Mouse (Mus musculus) kidney, postnatal 14 days (tissue): ENCODE data around the gene Banf1.
"Not testable (repeated sequence)": the region's sequence is repeated elsewhere in the genome, so short reads cannot be mapped to it uniquely, and the experiment has no call there.

Experiments
- DNase-seq: peaks from one replicate; pipeline ENCODE4 v3.0.0; 2022; ENCODE audit warnings: mixed read lengths

Gene Banf1

DNA sequence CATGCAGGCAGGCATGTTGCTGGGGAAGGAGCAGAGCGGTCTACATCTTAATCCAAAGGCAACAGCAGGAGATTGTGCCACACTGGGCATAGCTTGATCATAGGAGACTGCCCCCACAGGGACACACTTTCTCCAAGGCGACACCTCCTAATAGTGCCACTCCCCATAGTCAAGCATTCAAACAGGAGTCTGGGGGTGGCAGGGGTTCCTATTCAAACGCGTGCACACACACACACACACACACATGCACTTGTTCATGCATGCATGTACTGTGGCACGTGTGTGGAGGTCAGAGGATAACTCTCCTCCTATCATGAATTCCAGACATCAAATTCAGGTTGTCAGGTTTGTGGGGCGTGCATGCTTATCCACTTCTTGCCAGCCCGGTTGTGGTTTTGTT, 5.8 kb upstream of the Banf1 start:
- DNase-seq: no peak

- no peak for DNase-seq
Observed at GRCm38 (mm10) chr19:5370932-5371331, 4.0 kb upstream of the Banf1 start.

GRCm38 (mm10) chr19:5367455-5367854, 487 bp upstream of the Banf1 start:
- no peak for DNase-seq

DNA sequence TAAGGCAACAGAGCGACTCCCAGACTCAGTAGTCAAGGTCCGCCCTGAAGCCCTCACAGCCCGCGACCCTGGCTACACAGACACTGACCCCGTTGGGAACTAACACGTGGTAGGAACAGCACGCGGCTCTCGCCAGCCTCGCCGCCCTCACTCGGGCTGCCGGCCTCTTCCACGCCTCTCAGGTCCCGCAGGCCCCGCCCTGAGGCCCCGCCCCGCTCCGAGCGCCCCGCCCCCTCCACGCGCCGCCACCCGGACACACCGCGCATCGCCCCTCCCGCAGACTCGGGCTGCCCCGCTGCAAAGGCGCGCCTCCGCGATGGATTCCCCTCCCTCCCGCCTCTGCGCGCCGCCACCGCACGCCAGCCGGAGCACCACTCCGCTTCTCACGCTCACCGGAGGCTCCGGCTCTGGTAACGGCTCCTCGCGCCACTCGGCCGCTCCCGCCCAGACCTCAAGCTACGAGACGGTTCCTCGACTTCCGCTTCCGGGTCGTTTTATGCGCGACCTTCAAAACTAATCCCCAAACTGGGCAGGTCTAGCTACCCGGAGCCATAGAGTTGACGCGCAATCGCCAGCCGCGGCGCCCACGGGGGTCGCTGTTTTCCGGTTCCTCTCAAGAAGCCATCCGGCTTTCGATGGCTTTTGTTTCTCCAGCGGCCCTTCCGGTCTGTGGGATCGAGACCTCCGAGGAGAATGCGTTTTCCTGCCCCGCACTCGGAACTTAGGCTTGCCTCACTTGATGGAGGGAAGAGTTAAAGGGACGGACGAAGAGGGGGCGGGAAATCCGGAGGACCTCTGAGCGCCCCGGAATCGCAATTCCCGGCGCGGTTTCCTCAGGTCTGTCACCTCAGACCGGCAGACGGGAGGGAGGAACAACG, 554 bp downstream of the Banf1 start, which contains the start of gene Eif1ad:
Eif1ad (plus strand) TSS at position 567 of the 878 bp plus-strand sequence.
- DNase-seq: peak; percentile 97

- DNase-seq: no peak
Observed at GRCm38 (mm10) chr19:5365751-5366150, 1.2 kb downstream of the Banf1 start.

DNA sequence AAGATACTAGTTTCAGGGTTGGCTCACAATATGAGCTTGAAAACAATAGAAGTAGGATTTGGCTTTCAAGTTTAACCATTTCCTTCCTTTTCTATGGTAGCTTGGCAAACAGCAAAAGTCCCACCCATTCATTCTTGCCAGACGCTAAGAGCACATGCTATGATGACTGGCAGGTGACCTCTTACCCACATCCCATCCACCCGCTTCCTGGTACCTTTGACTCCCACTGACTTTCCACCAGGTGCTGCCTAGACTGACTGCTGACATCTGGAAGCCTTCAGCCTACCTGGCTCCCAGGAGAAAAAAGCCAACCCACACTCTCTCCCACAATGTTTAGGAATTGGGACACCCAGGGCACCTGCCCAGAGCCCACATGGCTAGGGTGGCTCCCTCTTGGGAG, 2.8 kb downstream of the Banf1 start:
- no peak for DNase-seq

DNA sequence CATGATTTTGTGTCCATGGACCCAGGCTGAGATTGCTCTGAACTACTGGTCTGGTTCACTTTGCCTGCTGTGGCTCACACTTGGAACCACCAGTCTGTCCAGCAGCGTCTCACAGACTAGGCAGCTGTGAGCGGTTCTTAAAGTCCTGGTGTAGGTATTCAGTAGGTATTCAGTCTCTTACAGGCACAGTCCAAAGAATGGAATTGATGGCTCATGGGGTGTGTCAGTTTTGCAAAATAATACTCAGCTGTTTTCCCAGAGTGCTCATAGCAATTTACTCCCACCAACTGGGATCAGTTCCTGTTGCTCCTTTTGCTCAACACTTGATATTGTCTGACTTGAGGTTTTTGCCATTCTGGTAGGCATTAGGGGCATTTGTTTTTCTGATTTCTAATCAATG, 4.8 kb downstream of the Banf1 start:
- no peak for DNase-seq

- DNase-seq: no peak
Observed at GRCm38 (mm10) chr19:5356080-5356479, 10.9 kb downstream of the Banf1 start.

- DNase-seq: no peak
Observed at GRCm38 (mm10) chr19:5353609-5354008, 13.4 kb downstream of the Banf1 start.

DNA sequence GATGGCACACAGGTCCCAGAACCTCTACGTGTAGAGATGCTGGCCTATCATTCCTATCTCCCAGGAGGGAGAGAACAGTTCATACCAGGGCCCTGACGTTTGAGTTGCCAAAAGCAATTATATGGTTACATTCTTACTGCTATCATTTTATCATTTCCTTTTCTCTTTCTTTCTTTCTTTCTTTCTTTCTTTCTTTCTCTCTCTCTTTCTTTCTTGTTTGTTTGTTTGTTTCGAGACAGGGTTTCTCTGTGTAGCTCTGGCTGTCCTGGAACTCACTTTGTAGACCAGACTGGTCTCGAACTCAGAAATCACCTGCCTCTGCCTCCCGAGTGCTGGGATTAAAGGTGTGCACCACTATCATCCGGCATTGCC, 17.5 kb downstream of the Banf1 start, which contains the start of gene Cst6:
Cst6 (minus strand) TSS at position 73 of the 372 bp plus-strand sequence.
- DNase-seq: not testable (repeated sequence)

DNA sequence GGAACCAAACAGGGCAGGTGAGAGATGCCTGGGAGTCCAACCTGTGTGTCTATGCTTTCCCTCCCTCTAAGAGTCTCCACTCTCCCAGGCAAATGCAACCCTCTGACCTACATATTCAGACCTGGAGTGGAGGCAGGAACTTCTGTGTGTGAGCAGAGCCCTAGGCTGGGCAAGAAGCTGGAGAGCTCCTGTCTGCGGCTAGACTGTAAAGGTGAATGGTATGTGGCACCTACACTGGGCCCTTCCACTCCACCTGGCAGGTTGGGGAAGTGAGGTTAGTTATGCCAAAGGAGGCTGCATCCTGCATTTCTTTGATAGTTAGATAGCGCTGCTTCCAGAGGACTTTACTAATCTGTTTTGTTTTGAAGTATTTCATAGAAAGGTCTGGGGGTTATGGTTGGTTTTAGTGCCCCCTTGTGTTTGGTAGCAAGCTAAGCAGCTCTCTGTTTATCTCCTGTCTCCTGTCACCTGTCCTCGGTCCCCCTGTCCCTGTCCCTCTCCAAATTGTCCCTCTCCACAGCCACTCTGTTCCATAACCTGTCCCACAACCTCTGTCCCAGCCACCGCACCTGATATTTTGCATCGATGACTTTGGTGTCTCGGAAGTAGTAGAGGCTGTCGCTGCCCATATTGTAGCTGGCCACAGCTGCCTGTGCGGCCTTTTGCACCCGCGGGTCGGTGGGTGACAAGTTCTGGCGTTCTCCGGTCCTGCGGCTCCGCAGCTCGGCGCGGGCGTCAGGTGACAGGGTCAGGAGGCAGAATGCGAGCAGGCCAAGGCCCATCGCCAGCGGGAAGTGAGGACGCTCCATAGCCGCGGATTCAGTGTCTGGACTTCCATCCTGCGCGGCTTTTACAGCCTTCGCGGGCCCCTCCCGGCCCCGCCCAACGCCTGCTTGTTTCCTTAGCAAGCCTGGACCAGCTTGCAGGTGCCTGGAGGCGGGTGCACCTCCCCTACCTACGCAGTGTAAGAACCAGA, 18.2 kb downstream of the Banf1 start:
- peak; percentile 40 for DNase-seq

GRCm38 (mm10) chr19:5348064-5348463, 18.9 kb downstream of the Banf1 start:
- no peak for DNase-seq

- DNase-seq: peak; percentile 24
Observed at GRCm38 (mm10) chr19:5345297-5346131, 21.5 kb downstream of the Banf1 start.

DNA sequence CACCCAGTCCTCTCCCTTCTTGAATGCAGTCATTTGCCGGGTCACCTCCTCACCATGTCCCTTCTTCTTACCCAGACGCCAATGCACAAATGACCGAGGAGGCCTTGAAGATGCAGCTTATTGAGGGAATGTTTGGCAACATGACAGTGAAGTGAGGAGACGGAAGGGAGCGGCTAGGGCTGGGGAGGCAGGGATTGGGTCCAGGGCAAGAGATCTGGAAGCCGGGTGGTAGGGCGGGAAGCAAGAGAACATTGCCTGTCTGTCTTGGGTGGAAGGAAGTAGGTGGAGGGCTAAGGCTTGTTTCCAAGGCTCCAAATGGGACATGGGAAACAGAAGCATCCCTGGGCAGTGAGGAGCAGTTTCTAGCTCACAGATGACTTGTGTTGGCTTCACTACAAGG, 25.6 kb downstream of the Banf1 start:
- DNase-seq: no peak

- peak; percentile 84 for DNase-seq
Observed at GRCm38 (mm10) chr19:5337975-5338374, 29.0 kb downstream of the Banf1 start.

DNA sequence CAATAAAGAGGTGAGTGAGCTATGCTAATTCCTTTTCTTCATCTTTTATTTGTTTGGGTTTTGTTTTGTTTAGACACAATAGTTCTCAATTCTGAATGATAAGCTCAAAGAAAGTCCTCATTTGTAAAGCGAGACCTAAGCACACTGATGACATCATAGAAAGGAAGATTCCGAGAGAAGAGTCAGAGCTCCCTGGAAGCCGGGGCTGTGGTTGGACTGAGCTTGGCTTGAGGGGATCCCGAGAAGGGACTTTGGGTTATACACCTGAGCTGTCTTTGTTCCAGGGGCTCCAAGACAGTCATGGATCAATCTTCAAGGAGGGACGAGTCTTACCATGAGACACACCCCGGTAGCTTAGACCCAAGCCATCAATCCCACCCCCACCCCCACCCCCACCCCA, 31.5 kb downstream of the Banf1 start, which contains the start of gene Catsper1:
Catsper1 (plus strand) TSS at position 301 of the 400 bp plus-strand sequence.
- DNase-seq: no peak

- no peak for DNase-seq
Observed at GRCm38 (mm10) chr19:5334741-5335140, 32.2 kb downstream of the Banf1 start.

GRCm38 (mm10) chr19:5327970-5328369, 39.0 kb downstream of the Banf1 start:
- peak; percentile 44 for DNase-seq

GRCm38 (mm10) chr19:5323801-5324200, 43.2 kb downstream of the Banf1 start:
- DNase-seq: peak; percentile 62
